In the genomic region with DNA sequence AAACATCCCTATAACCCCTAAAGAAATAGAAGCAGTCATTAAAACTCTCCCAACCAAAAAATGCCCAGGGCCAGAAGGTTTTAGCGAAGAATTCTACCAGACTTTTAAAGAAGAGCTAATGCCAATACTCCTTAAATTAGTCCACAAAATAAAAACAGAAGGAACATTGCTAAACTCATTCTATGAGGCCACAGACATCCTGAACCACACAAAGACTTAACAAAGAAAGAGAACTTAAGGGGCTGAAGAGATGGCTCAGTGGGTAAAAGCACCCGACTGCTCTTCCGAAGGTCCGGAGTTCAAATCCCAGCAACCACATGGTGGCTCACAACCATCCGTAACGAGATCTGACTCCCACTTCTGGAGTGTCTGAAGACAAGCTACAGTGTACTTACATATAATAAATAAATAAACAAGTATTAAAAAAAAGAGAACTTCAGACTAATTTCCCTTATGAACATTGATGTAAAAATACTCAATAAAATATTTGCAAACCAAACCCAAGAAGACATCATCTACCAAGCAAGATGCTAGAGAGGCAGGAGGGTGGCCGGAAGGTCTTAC, we compare ENCODE assay signal across 9 mouse cellular contexts. TPM values are rescaled to one million over a fixed set of nuclear protein-coding genes. Genes with fewer than 3 reads are reported as not detected.
A peak's percentile ranks its signal among the peaks of the same experiment; 100 is the strongest.
DNase-seq lines count a peak whose midpoint lies in the region; ATAC-seq and TF ChIP-seq lines count a peak whose summit lies in the region.
"Not testable (repeated sequence)": the region's sequence is repeated elsewhere in the genome, so short reads cannot be mapped to it uniquely, and the experiment has no call there.
"Had no signal": no experiment of that assay in that cellular context is flagged by ENCODE, and none has a peak within 500 bp of the region (broad histone marks: within the 10 kb centered on the region; RNA-seq: fewer than 3 reads in every experiment).

No protein-coding gene starts in this region.

- not testable (repeated sequence) for ATAC-seq in heart, postnatal 0 days (ENCODE audit: insufficient read depth, low read depth); liver, postnatal 0 days

- not testable (repeated sequence) for H3K36me3 ChIP-seq in heart, postnatal 0 days (replicated peaks; ENCODE audit: control insufficient read depth, insufficient read depth, low read length); liver, postnatal 0 days (replicated peaks; ENCODE audit: insufficient read depth, low read length); spleen, adult 2 months (ENCODE audit: control insufficient read depth, insufficient read depth, low read length); thymus, adult 2 months (ENCODE audit: control insufficient read depth, insufficient read depth, low read length)

- TF ChIP-seq POLR2A in bone marrow, adult 2 months (IDR thresholded peaks at IDR 0.05; ENCODE audit: borderline replicate concordance, control insufficient read depth, low read depth, low read length); spleen, adult 2 months (IDR thresholded peaks at IDR 0.05; ENCODE audit: low read depth, low read length); thymus, adult 2 months (IDR thresholded peaks at IDR 0.05; ENCODE audit: control insufficient read depth, extremely low read depth, insufficient read depth, low read length, poor library complexity): not testable (repeated sequence)

- not testable (repeated sequence) for H3K9me3 ChIP-seq in heart, postnatal 0 days (replicated peaks; ENCODE audit: control insufficient read depth, low read length); liver, postnatal 0 days (ENCODE audit: low read length)

- peak; percentile 40 for DNase-seq in CD4-positive, CD25-positive, alpha-beta regulatory T cell, adult 2 months (ENCODE audit: low read depth, low spot score)
- DNase-seq in heart, postnatal 0 days (ENCODE audit: low spot score); liver, postnatal 0 days; spleen, adult 2 months (ENCODE audit: low read depth in 1 of 2, low spot score in 2 of 2); thymus, adult 2 months: not testable (repeated sequence)
- peak; percentile 56 for DNase-seq in naive thymus-derived CD4-positive, alpha-beta T cell, adult 2 months (ENCODE audit: low read depth)

- not testable (repeated sequence) for TF ChIP-seq EP300 in heart, postnatal 0 days (IDR thresholded peaks at IDR 0.05; ENCODE audit: low read depth); liver, postnatal 0 days (IDR thresholded peaks at IDR 0.05; ENCODE audit: low read depth)

- not testable (repeated sequence) for TF ChIP-seq CTCF in bone marrow, adult 2 months (IDR thresholded peaks at IDR 0.05; ENCODE audit: control insufficient read depth, insufficient read depth, low read length); heart, postnatal 0 days (IDR thresholded peaks at IDR 0.05; ENCODE audit: low read depth); liver, postnatal 0 days (IDR thresholded peaks at IDR 0.05; ENCODE audit: low read depth); spleen, adult 2 months (IDR thresholded peaks at IDR 0.05; ENCODE audit: extremely low read depth, insufficient read depth, insufficient read length, insufficient replicate concordance); thymus, adult 2 months (IDR thresholded peaks at IDR 0.05; ENCODE audit: borderline replicate concordance, control insufficient read depth, extremely low read depth, insufficient read depth, low read length, poor library complexity)

- H3K27me3 ChIP-seq in heart, postnatal 0 days (ENCODE audit: control insufficient read depth, insufficient read depth, low read length); liver, postnatal 0 days (ENCODE audit: insufficient read depth, low read length); spleen, adult 2 months (ENCODE audit: control insufficient read depth, insufficient read depth, low read length); thymus, adult 2 months (ENCODE audit: control insufficient read depth, insufficient read depth, low read length): not testable (repeated sequence)

- 27% methylated on average over 7 of the region's 7 CpGs for WGBS in bone marrow, adult 2 months
- 94% methylated on average over 7 of the region's 7 CpGs for WGBS in heart, postnatal 0 days
- WGBS in liver, postnatal 0 days (ENCODE audit: insufficient replicate concordance), result 72% methylated on average over 7 of the region's 7 CpGs
- 29% methylated on average over 7 of the region's 7 CpGs for WGBS in spleen, adult 2 months
- WGBS in thymus, adult 2 months, result 12% methylated on average over 7 of the region's 7 CpGs

- not testable (repeated sequence) for H3K9ac ChIP-seq in heart, postnatal 0 days (replicated peaks; ENCODE audit: low read depth, low read length); liver, postnatal 0 days (replicated peaks)

- peak overlapping the region; percentile 89 for H3K4me3 ChIP-seq in bone marrow, adult 2 months (replicated peaks; ENCODE audit: control insufficient read depth, low read depth, low read length)
- peak overlapping the region; percentile 9; the same call in 1 of the 2 replicates for H3K4me3 ChIP-seq in heart, postnatal 0 days (ENCODE audit: low read depth, low read length)
- H3K4me3 ChIP-seq in liver, postnatal 0 days (ENCODE audit: low read depth, low read length), result peak overlapping the region; percentile 30
- H3K4me3 ChIP-seq in spleen, adult 2 months (ENCODE audit: extremely low read depth, insufficient read depth, insufficient read length), result peak overlapping the region; percentile 63
- H3K4me3 ChIP-seq in thymus, adult 2 months (ENCODE audit: control insufficient read depth, insufficient read depth, low read length), result peak overlapping the region; percentile 48

- H3K4me2 ChIP-seq in heart, postnatal 0 days (ENCODE audit: low read depth, low read length), result not testable (repeated sequence)
- peak overlapping the region; percentile 56 for H3K4me2 ChIP-seq in liver, postnatal 0 days (ENCODE audit: low read depth, low read length)

- H3K4me1 ChIP-seq in bone marrow, adult 2 months (ENCODE audit: control insufficient read depth, insufficient read depth, low read length); heart, postnatal 0 days (ENCODE audit: control insufficient read depth, insufficient read depth); spleen, adult 2 months (ENCODE audit: control insufficient read depth, insufficient read depth, insufficient read length): not testable (repeated sequence)
- H3K4me1 ChIP-seq in liver, postnatal 0 days (ENCODE audit: insufficient read depth), result peaks cover 17% of the 10 kb centered on the region
- H3K4me1 ChIP-seq in thymus, adult 2 months (replicated peaks; ENCODE audit: control insufficient read depth, insufficient read depth, low read length), result peaks cover 15% of the 10 kb centered on the region

- peak overlapping the region; percentile 93 for H3K27ac ChIP-seq in bone marrow, adult 2 months (ENCODE audit: control insufficient read depth, insufficient read depth, low read depth, low read length, poor library complexity)
- H3K27ac ChIP-seq in heart, postnatal 0 days (ENCODE audit: low read depth), result peak overlapping the region; percentile 46; the same call in 1 of the 2 replicates
- H3K27ac ChIP-seq in liver, postnatal 0 days (ENCODE audit: low read depth), result peak overlapping the region; percentile 82
- peak overlapping the region; percentile 95 for H3K27ac ChIP-seq in spleen, adult 2 months (ENCODE audit: insufficient read depth, low read length)
- H3K27ac ChIP-seq in thymus, adult 2 months (ENCODE audit: control insufficient read depth, insufficient read depth, low read length), result peak overlapping the region; percentile 86

RNA-seq across cellular contexts. Expression of a gene that starts 0.8 kb away (rescaled TPM):
- 21.7 and 33.5 TPM in 2 replicates for polyA plus RNA-seq in bone marrow, adult 2 months (2011; ENCODE audit: insufficient read depth, insufficient read length, low replicate concordance, missing spikeins)
- 126 and 153 TPM in 2 replicates for total RNA-seq in heart, postnatal 0 days (2014; rRNA removed; ENCODE audit: low replicate concordance)
- polyA plus RNA-seq in heart, postnatal 0 days (2015; fragmentation: Nextera tagmentation; extraction: Ambion mirVana), result 59.4 and 63.2 TPM in 2 replicates
- 9.2 TPM in 2 replicates for polyA plus RNA-seq in liver, postnatal 0 days (2015; fragmentation: Nextera tagmentation; extraction: Ambion mirVana)
- 40.3 and 43.5 TPM in 2 replicates for polyA plus RNA-seq in spleen, adult 2 months (2012; rRNA removed)
- 56.6 and 57.9 TPM in 2 replicates for polyA plus RNA-seq in thymus, adult 2 months (2012; rRNA removed)
- polyA plus RNA-seq: erythroblast, embryonic 14.5 days; G1E had no signal

RNA-seq across cellular contexts. Expression of a gene that starts 1.4 kb away (rescaled TPM):
- polyA plus RNA-seq in bone marrow, adult 2 months (2011; ENCODE audit: insufficient read depth, insufficient read length, low replicate concordance, missing spikeins), result 8.9 and 38.3 TPM in 2 replicates
- total RNA-seq in heart, postnatal 0 days (2014; rRNA removed; ENCODE audit: low replicate concordance), result 0.15 TPM in 1 of 2 replicates, not detected in the other
- polyA plus RNA-seq in heart, postnatal 0 days (2015; fragmentation: Nextera tagmentation; extraction: Ambion mirVana), result 0.58 and 0.83 TPM in 2 replicates
- 4.1 and 5.1 TPM in 2 replicates for polyA plus RNA-seq in liver, postnatal 0 days (2015; fragmentation: Nextera tagmentation; extraction: Ambion mirVana)
- polyA plus RNA-seq in spleen, adult 2 months (2012; rRNA removed), result 3.3 and 4.2 TPM in 2 replicates
- polyA plus RNA-seq in thymus, adult 2 months (2012; rRNA removed), result 2.8 and 3.6 TPM in 2 replicates
- polyA plus RNA-seq: erythroblast, embryonic 14.5 days had no signal

RNA-seq across cellular contexts. Expression of a gene that starts 29.7 kb away (rescaled TPM):
- 4.9 and 6.1 TPM in 2 replicates for polyA plus RNA-seq in bone marrow, adult 2 months (2011; ENCODE audit: insufficient read depth, insufficient read length, low replicate concordance, missing spikeins)
- 1.1 and 6.3 TPM in 2 replicates for total RNA-seq in heart, postnatal 0 days (2014; rRNA removed; ENCODE audit: low replicate concordance)
- polyA plus RNA-seq in heart, postnatal 0 days (2015; fragmentation: Nextera tagmentation; extraction: Ambion mirVana), result 6.5 and 7.2 TPM in 2 replicates
- polyA plus RNA-seq in liver, postnatal 0 days (2015; fragmentation: Nextera tagmentation; extraction: Ambion mirVana), result 7.9 and 8.4 TPM in 2 replicates
- polyA plus RNA-seq in spleen, adult 2 months (2012; rRNA removed), result 7.2 and 9.0 TPM in 2 replicates
- polyA plus RNA-seq in thymus, adult 2 months (2012; rRNA removed), result 11.1 and 11.8 TPM in 2 replicates

RNA-seq across cellular contexts. Expression of a gene that starts 39.3 kb away (rescaled TPM):
- polyA plus RNA-seq in bone marrow, adult 2 months (2011; ENCODE audit: insufficient read depth, insufficient read length, low replicate concordance, missing spikeins), result 448 and 600 TPM in 2 replicates
- total RNA-seq in heart, postnatal 0 days (2014; rRNA removed; ENCODE audit: low replicate concordance), result 267 and 282 TPM in 2 replicates
- 165 and 173 TPM in 2 replicates for polyA plus RNA-seq in heart, postnatal 0 days (2015; fragmentation: Nextera tagmentation; extraction: Ambion mirVana)
- 114 and 115 TPM in 2 replicates for polyA plus RNA-seq in liver, postnatal 0 days (2015; fragmentation: Nextera tagmentation; extraction: Ambion mirVana)
- polyA plus RNA-seq in spleen, adult 2 months (2012; rRNA removed), result 608 and 672 TPM in 2 replicates
- 722 and 855 TPM in 2 replicates for polyA plus RNA-seq in thymus, adult 2 months (2012; rRNA removed)

RNA-seq across cellular contexts. Expression of a gene that starts 39.4 kb away (rescaled TPM):
- 39.6 and 53.9 TPM in 2 replicates for polyA plus RNA-seq in bone marrow, adult 2 months (2011; ENCODE audit: insufficient read depth, insufficient read length, low replicate concordance, missing spikeins)
- 3.6 and 4.8 TPM in 2 replicates for total RNA-seq in heart, postnatal 0 days (2014; rRNA removed; ENCODE audit: low replicate concordance)
- polyA plus RNA-seq in heart, postnatal 0 days (2015; fragmentation: Nextera tagmentation; extraction: Ambion mirVana), result 8.2 and 9.2 TPM in 2 replicates
- polyA plus RNA-seq in liver, postnatal 0 days (2015; fragmentation: Nextera tagmentation; extraction: Ambion mirVana), result 4.6 and 5.1 TPM in 2 replicates
- 2.0 and 2.1 TPM in 2 replicates for polyA plus RNA-seq in spleen, adult 2 months (2012; rRNA removed)
- 9.0 and 10.4 TPM in 2 replicates for polyA plus RNA-seq in thymus, adult 2 months (2012; rRNA removed)

Comparison
In these comparisons a context has a peak if more than half of its experiments do, and no peak if none do; other contexts are left out.
1. H3K4me3 ChIP-seq: peak in every context shown above with its lines; median percentile 89 in bone marrow, adult 2 months; 63 in spleen, adult 2 months; 48 in thymus, adult 2 months; 30 in liver, postnatal 0 days; 9 in heart, postnatal 0 days.